Mouse (Mus musculus) small intestine, adult 2 months (tissue): Measurements from ENCODE around the gene Taf1c.

Source experiments
- CTCF ChIP-seq: fragments of 200-500 bp; IDR thresholded peaks from 2 replicates; pipeline ENCODE4 v1.5.1; 2012; ENCODE audit warnings: low read depth, mild to moderate bottlenecking, control low read depth, inconsistent platforms, low read length, moderate library complexity, mixed read lengths; ENCODE audit not compliant: insufficient replicate concordance, insufficient read length; ENCODE audit errors: extremely low read depth
- POLR2A ChIP-seq: fragments of 200-500 bp; IDR thresholded peaks from 2 replicates; pipeline ENCODE4 v1.6.1; 2012; ENCODE audit warnings: low read depth, mild to moderate bottlenecking, control low read depth, inconsistent platforms, low read length, moderate library complexity

GRCm38 (mm10) chr8:119563849-119564251 lies 41.2 kb downstream of the Taf1c start:
- no peak for TF ChIP-seq CTCF
- no peak for TF ChIP-seq POLR2A
